Mouse (Mus musculus): ENCODE data around the gene Kcnj2. TPM values are rescaled to one million over a fixed set of nuclear protein-coding genes. Genes with fewer than 3 reads are reported as not detected.

Gene Kcnj2
- polyA plus RNA-seq, 1 experiment from 2014 or later, result 0.68 TPM

DNA sequence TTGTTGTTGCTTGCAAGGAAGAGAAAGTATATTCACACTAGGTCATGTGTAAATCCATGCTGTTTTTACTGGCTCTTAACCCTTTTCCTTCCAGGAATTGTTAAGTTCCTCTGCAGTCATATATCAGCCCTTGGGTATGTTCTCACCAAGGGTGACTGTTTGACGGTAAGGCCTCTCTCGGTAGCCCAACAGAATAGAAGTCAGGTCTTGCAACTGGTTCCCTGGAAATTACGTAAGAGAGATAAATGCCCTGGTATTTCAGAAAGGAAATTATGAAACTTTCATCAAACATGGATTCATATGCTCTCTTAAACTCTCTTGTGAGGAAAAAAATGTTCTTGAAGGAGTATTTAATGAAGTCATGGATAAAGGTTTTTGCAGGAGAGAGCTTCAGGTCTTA, 11.7 kb upstream of the Kcnj2 start:
- no peaks in the 10 kb centered on the region for H3K36me3 ChIP-seq (ENCODE audit: insufficient read depth, low read length)
- 72% methylated on average over 3 of the region's 3 CpGs for WGBS
- no peak overlapping the region for H3K27ac ChIP-seq
- no peak overlapping the region for H3K4me3 ChIP-seq (replicated peaks; ENCODE audit: low read depth, low read length)
- H3K4me2 ChIP-seq (ENCODE audit: low read length), result no peak overlapping the region
- no peaks in the 10 kb centered on the region for H3K4me1 ChIP-seq (replicated peaks; ENCODE audit: insufficient read depth, low read length)
- ATAC-seq (replicated peaks; ENCODE audit: low FRiP score, low read depth), result no peak
- no peaks in the 10 kb centered on the region for H3K27me3 ChIP-seq (ENCODE audit: insufficient read depth, low read length)
- H3K9me3 ChIP-seq (replicated peaks; ENCODE audit: low read length), result no peaks in the 10 kb centered on the region
- no peak for TF ChIP-seq CTCF (IDR thresholded peaks at IDR 0.05; ENCODE audit: low read depth)
- DNase-seq (ENCODE audit: low spot score), result no peak
- H3K9ac ChIP-seq (ENCODE audit: low read depth, low read length), result no peak overlapping the region

DNA sequence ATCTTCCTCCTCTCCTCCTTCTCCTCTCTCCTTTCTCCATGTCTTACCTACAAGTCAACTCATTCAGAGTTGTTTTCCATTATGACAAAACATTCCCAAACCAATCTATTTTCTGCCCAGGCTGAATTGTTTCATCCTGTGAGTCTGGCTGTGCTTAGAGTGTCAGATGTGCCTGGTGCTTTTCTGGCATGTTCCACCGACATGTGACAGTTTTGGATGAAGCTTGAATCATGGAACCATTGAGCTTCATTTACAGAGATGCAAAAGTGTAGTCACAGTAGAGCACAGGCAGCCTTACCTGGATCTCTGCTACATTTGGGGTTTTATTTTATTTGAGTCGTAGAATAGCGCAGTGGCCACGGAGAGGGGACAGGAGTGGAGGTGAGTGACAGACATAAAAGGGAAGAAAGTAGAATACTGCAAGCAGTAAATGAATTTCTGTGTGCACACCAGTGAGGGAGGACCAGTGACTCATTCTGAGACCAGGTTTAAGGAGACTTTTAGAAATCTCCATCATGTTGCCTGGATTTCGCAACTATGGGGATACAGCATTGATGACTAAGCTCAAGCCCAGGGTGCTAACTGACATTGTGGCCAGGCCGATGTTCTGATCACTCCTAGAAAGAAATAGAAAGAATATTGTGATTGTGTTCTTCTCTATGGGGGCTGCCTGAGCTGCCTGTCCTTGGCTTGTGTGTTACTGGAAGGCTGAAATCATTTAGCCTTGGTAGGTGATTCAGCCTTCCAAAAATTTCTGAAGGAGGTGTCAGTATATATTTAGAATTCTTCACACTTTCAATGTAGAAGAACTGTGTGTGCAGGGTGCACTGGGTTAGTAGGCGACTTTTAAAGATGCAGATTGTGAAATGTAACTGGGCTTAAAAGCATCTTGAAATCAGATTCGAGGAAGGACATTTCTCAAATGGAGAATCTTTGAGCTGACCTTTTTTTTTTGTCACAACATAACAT, 10.8 kb upstream of the Kcnj2 start:
- Histone ChIP-seq H3K4me2 (ENCODE audit: low read length) (no peak overlapping the region), H3K27ac (no peak overlapping the region), H3K9ac (ENCODE audit: low read depth, low read length) (no peak overlapping the region), H3K4me1 (replicated peaks; ENCODE audit: insufficient read depth, low read length) (no peaks in the 10 kb centered on the region), H3K36me3 (ENCODE audit: insufficient read depth, low read length) (no peaks in the 10 kb centered on the region), H3K27me3 (ENCODE audit: insufficient read depth, low read length) (no peaks in the 10 kb centered on the region), H3K4me3 (replicated peaks; ENCODE audit: low read depth, low read length) (no peak overlapping the region), H3K9me3 (replicated peaks; ENCODE audit: low read length) (no peaks in the 10 kb centered on the region)
- no peak for DNase-seq (ENCODE audit: low spot score)
- WGBS, result 88% methylated on average over 8 of the region's 8 CpGs
- TF ChIP-seq CTCF (IDR thresholded peaks at IDR 0.05; ENCODE audit: low read depth), result no peak
- no peak for ATAC-seq (replicated peaks; ENCODE audit: low FRiP score, low read depth)

DNA sequence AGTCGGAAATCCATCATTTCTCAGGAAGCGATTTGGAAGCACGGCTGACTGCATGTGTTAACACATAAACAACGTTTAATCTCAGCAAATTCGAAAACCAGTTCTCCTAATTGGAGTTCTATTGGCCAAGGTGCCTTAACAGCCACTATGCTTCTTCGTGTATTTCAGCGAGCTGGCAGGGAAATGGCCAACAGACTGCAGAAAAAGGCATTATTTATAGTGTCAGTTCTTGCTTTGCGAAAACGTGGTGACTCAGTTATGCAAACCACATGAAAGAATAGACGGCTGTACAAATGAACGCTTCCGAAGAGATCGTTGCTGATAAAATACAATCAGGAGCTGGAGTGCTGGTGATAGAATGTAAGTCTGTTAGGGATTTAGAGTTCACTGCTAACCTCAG, 9.9 kb upstream of the Kcnj2 start:
- Histone ChIP-seq H3K27ac (no peak overlapping the region), H3K4me2 (ENCODE audit: low read length) (no peak overlapping the region), H3K9me3 (replicated peaks; ENCODE audit: low read length) (no peaks in the 10 kb centered on the region), H3K4me3 (replicated peaks; ENCODE audit: low read depth, low read length) (no peak overlapping the region), H3K4me1 (replicated peaks; ENCODE audit: insufficient read depth, low read length) (no peaks in the 10 kb centered on the region), H3K36me3 (ENCODE audit: insufficient read depth, low read length) (no peaks in the 10 kb centered on the region), H3K9ac (ENCODE audit: low read depth, low read length) (no peak overlapping the region), H3K27me3 (ENCODE audit: insufficient read depth, low read length) (no peaks in the 10 kb centered on the region)
- no peak for ATAC-seq (replicated peaks; ENCODE audit: low FRiP score, low read depth)
- WGBS, result 54% methylated on average over 13 of the region's 13 CpGs
- no peak for DNase-seq (ENCODE audit: low spot score)
- no peak for TF ChIP-seq CTCF (IDR thresholded peaks at IDR 0.05; ENCODE audit: low read depth)

DNA sequence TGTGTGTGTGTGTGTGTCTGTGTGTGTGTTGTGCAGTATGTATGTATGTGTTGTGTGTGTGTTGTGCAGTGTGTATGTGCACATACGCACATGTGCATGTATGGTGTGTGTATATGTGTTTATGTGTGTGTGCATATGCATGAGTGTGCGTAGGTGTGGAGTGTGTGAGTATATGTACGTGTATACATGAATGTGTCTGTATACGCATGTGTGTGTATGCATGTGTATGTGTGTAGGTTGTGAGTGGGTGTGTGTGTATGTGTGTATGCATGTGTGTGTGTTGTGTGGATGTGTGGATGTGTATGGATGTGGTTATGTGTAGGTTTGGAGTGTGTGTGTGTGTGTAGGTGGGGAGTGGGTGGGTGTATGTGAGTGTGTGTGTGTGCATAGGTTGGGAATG, 8.5 kb upstream of the Kcnj2 start:
- no peak overlapping the region for H3K4me3 ChIP-seq (replicated peaks; ENCODE audit: low read depth, low read length)
- H3K36me3 ChIP-seq (ENCODE audit: insufficient read depth, low read length), result no peaks in the 10 kb centered on the region
- no peak overlapping the region for H3K9ac ChIP-seq (ENCODE audit: low read depth, low read length)
- H3K9me3 ChIP-seq (replicated peaks; ENCODE audit: low read length), result no peaks in the 10 kb centered on the region
- no peak for TF ChIP-seq CTCF (IDR thresholded peaks at IDR 0.05; ENCODE audit: low read depth)
- no peaks in the 10 kb centered on the region for H3K27me3 ChIP-seq (ENCODE audit: insufficient read depth, low read length)
- no peak for ATAC-seq (replicated peaks; ENCODE audit: low FRiP score, low read depth)
- no peak overlapping the region for H3K4me2 ChIP-seq (ENCODE audit: low read length)
- no peaks in the 10 kb centered on the region for H3K4me1 ChIP-seq (replicated peaks; ENCODE audit: insufficient read depth, low read length)
- no peak overlapping the region for H3K27ac ChIP-seq
- 96% methylated on average over 4 of the region's 4 CpGs for WGBS
- DNase-seq (ENCODE audit: low spot score), result no peak

DNA sequence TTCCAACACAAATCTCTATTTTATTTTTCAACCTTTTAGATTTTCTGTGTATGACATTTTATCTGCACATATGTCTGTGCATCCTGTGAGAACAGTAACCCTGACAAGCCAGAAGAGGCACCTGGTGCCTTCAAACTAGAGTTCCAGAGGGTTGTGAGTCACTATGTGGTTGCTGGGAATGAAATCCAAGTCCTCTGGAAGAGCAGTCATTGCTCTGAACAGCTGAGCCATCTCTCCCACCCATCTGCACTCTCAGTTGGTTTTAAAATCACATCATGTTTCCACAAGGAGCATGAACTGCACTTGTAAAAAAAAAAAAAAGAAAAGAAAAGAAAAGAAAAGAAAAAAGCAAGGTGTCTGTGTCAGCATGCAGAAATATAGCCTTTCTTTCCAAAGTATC, 6.5 kb upstream of the Kcnj2 start:
- no peak for TF ChIP-seq CTCF (IDR thresholded peaks at IDR 0.05; ENCODE audit: low read depth)
- Histone ChIP-seq H3K4me1 (replicated peaks; ENCODE audit: insufficient read depth, low read length) (no peaks in the 10 kb centered on the region), H3K36me3 (ENCODE audit: insufficient read depth, low read length) (no peaks in the 10 kb centered on the region), H3K27me3 (ENCODE audit: insufficient read depth, low read length) (no peaks in the 10 kb centered on the region), H3K4me2 (ENCODE audit: low read length) (no peak overlapping the region), H3K9ac (ENCODE audit: low read depth, low read length) (no peak overlapping the region), H3K4me3 (replicated peaks; ENCODE audit: low read depth, low read length) (no peak overlapping the region), H3K9me3 (replicated peaks; ENCODE audit: low read length) (no peaks in the 10 kb centered on the region), H3K27ac (no peak overlapping the region)
- ATAC-seq (replicated peaks; ENCODE audit: low FRiP score, low read depth) (no peak), DNase-seq (ENCODE audit: low spot score) (no peak)

DNA sequence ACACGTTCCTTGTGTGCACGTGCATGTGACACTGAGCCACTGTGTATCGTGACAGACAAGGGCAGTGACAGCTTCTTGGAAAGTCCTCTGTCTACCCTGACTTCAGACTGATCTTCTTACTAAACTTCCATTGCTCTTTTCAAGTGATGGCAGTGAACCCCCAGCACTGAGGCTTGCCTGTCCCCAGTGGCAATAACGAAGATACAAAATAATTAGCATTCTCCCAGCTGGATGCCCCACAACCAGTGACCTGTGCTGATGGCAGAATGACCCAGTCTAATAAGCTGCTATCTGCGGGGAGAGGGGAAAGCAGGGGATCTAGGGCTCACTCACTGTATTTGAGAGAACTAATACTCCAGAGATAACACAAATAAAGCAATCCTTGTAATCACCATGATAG, 5.7 kb upstream of the Kcnj2 start:
- 62% methylated on average over 5 of the region's 5 CpGs for WGBS

More for the DNA sequence above, 5.7 kb upstream of the Kcnj2 start:
- ATAC-seq (replicated peaks; ENCODE audit: low FRiP score, low read depth), result no peak
- Histone ChIP-seq H3K9ac (ENCODE audit: low read depth, low read length) (no peak overlapping the region), H3K4me1 (replicated peaks; ENCODE audit: insufficient read depth, low read length) (no peaks in the 10 kb centered on the region), H3K36me3 (ENCODE audit: insufficient read depth, low read length) (no peaks in the 10 kb centered on the region), H3K9me3 (replicated peaks; ENCODE audit: low read length) (no peaks in the 10 kb centered on the region), H3K4me3 (replicated peaks; ENCODE audit: low read depth, low read length) (no peak overlapping the region), H3K27ac (no peak overlapping the region), H3K4me2 (ENCODE audit: low read length) (no peak overlapping the region), H3K27me3 (ENCODE audit: insufficient read depth, low read length) (no peaks in the 10 kb centered on the region)
- no peak for DNase-seq (ENCODE audit: low spot score)
- TF ChIP-seq CTCF (IDR thresholded peaks at IDR 0.05; ENCODE audit: low read depth), result no peak
